Mouse (Mus musculus): ENCODE measurements around the gene Mgll. TPM values are rescaled to one million over a fixed set of nuclear protein-coding genes. Genes with fewer than 3 reads are reported as not detected.

Mgll gene
- polyA plus RNA-seq, 1 experiment from 2014 or later, result 4.4 TPM

DNA sequence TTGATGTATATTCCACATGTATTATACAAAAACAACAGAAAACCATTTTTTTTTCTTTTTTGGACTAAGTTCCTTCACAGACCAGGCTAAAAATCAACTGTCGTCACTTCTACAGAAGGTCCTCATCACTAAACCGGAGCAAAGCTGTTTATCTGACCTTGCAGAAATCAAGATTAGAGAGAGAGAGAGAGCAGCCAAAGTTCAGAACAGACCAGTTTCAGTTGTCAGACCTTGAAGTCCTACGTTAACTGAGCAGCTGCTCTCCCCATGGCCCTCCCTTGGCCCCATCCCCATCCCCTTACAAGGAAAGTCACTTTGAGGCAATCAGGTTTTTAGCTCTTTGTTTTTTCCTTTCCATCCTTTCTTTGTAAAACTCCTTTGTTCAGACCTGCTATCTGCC lies 34.0 kb upstream of the Mgll start:
- no peaks in the 10 kb centered on the region for H3K36me3 ChIP-seq (ENCODE audit: control insufficient read depth, insufficient read depth, low read length)
- no peak overlapping the region for H3K9ac ChIP-seq (ENCODE audit: low read length)
- WGBS, result 81% methylated on average over 3 of the region's 3 CpGs
- no peak overlapping the region for H3K4me3 ChIP-seq (ENCODE audit: low read depth, low read length)
- H3K4me1 ChIP-seq (replicated peaks; ENCODE audit: control insufficient read depth, insufficient read depth, low read length), result no peaks in the 10 kb centered on the region
- H3K4me2 ChIP-seq (ENCODE audit: low read depth, low read length, severe bottlenecking), result no peak overlapping the region
- H3K27ac ChIP-seq (ENCODE audit: low read depth, low read length), result no peak overlapping the region
- H3K27me3 ChIP-seq (ENCODE audit: control insufficient read depth, insufficient read depth, low read length), result no peaks in the 10 kb centered on the region
- no peak for DNase-seq (ENCODE audit: low spot score)
- ATAC-seq (replicated peaks; ENCODE audit: low FRiP score), result no peak
- H3K9me3 ChIP-seq (ENCODE audit: control insufficient read depth, low read length), result no peaks in the 10 kb centered on the region

DNA sequence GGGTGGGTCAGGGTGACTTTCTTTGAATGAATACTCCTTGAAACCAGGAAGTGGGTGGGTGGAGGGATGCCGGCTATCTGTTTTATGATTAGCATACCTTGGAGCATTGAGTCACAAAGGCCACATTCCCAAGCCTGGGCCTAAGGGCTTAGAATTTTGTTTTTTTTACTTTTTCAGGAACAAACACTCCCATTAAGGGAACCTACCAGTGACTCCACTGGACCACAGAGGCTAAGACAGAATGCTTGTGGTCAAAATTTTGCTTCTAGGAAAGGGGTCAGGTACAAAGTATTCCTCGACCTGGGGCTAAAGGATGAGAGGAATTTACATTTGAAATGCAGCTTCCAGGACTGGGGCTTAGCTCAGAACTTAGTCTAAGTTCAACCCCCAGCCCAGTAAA lies 32.9 kb upstream of the Mgll start:
- WGBS, result 75% methylated on average over 2 of the region's 2 CpGs
- no peak overlapping the region for H3K4me3 ChIP-seq (ENCODE audit: low read depth, low read length)
- no peaks in the 10 kb centered on the region for H3K27me3 ChIP-seq (ENCODE audit: control insufficient read depth, insufficient read depth, low read length)
- no peaks in the 10 kb centered on the region for H3K4me1 ChIP-seq (replicated peaks; ENCODE audit: control insufficient read depth, insufficient read depth, low read length)
- H3K4me2 ChIP-seq (ENCODE audit: low read depth, low read length, severe bottlenecking), result no peak overlapping the region
- H3K36me3 ChIP-seq (ENCODE audit: control insufficient read depth, insufficient read depth, low read length), result no peaks in the 10 kb centered on the region
- H3K9ac ChIP-seq (ENCODE audit: low read length), result no peak overlapping the region
- no peak overlapping the region for H3K27ac ChIP-seq (ENCODE audit: low read depth, low read length)
- H3K9me3 ChIP-seq (ENCODE audit: control insufficient read depth, low read length), result no peaks in the 10 kb centered on the region
- DNase-seq (ENCODE audit: low spot score), result no peak
- no peak for ATAC-seq (replicated peaks; ENCODE audit: low FRiP score)

GRCm38 (mm10) chr6:88702887-88703286 lies 21.3 kb upstream of the Mgll start:
- no peak overlapping the region for H3K27ac ChIP-seq (ENCODE audit: low read depth, low read length)
- no peak overlapping the region for H3K9ac ChIP-seq (ENCODE audit: low read length)
- no peak for DNase-seq (ENCODE audit: low spot score)
- H3K4me1 ChIP-seq (replicated peaks; ENCODE audit: control insufficient read depth, insufficient read depth, low read length), result no peaks in the 10 kb centered on the region
- WGBS, result 81% methylated on average over 1 of the region's 1 CpGs
- no peaks in the 10 kb centered on the region for H3K9me3 ChIP-seq (ENCODE audit: control insufficient read depth, low read length)
- no peaks in the 10 kb centered on the region for H3K27me3 ChIP-seq (ENCODE audit: control insufficient read depth, insufficient read depth, low read length)
- no peak overlapping the region for H3K4me3 ChIP-seq (ENCODE audit: low read depth, low read length)
- ATAC-seq (replicated peaks; ENCODE audit: low FRiP score), result no peak
- H3K36me3 ChIP-seq (ENCODE audit: control insufficient read depth, insufficient read depth, low read length), result no peaks in the 10 kb centered on the region
- no peak overlapping the region for H3K4me2 ChIP-seq (ENCODE audit: low read depth, low read length, severe bottlenecking)

DNA sequence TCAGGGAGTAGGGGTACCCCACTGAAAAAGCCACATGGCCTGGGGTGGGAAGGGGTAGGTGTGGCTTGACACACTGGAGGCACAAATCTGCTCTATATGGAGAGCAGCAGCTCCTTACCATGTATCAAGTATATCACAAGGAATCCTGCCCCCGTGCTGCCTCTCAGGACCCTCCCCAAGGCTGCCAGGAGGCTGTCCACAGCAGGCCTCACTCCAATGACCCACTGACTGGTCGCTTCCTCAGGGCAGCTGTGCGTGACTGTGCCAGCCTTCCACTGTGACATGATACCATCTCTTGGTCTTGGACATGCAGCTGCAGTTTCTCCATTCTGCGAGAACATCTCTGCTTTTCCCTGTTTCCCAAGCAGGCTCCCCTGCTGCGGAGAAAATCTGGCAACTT lies 20.5 kb upstream of the Mgll start:
- WGBS, result 89% methylated on average over 5 of the region's 5 CpGs
- H3K9me3 ChIP-seq (ENCODE audit: control insufficient read depth, low read length), result no peaks in the 10 kb centered on the region
- no peaks in the 10 kb centered on the region for H3K4me1 ChIP-seq (replicated peaks; ENCODE audit: control insufficient read depth, insufficient read depth, low read length)
- H3K4me3 ChIP-seq (ENCODE audit: low read depth, low read length), result no peak overlapping the region
- ATAC-seq (replicated peaks; ENCODE audit: low FRiP score) (no peak), DNase-seq (ENCODE audit: low spot score) (no peak)
- H3K27me3 ChIP-seq (ENCODE audit: control insufficient read depth, insufficient read depth, low read length), result no peaks in the 10 kb centered on the region
- no peak overlapping the region for H3K4me2 ChIP-seq (ENCODE audit: low read depth, low read length, severe bottlenecking)
- no peak overlapping the region for H3K9ac ChIP-seq (ENCODE audit: low read length)
- no peaks in the 10 kb centered on the region for H3K36me3 ChIP-seq (ENCODE audit: control insufficient read depth, insufficient read depth, low read length)
- H3K27ac ChIP-seq (ENCODE audit: low read depth, low read length), result no peak overlapping the region

- Histone ChIP-seq H3K4me1 (replicated peaks; ENCODE audit: control insufficient read depth, insufficient read depth, low read length) (no peaks in the 10 kb centered on the region), H3K4me2 (ENCODE audit: low read depth, low read length, severe bottlenecking) (no peak overlapping the region), H3K36me3 (ENCODE audit: control insufficient read depth, insufficient read depth, low read length) (no peaks in the 10 kb centered on the region), H3K27ac (ENCODE audit: low read depth, low read length) (no peak overlapping the region), H3K9me3 (ENCODE audit: control insufficient read depth, low read length) (no peaks in the 10 kb centered on the region), H3K27me3 (ENCODE audit: control insufficient read depth, insufficient read depth, low read length) (no peaks in the 10 kb centered on the region), H3K9ac (ENCODE audit: low read length) (no peak overlapping the region), H3K4me3 (ENCODE audit: low read depth, low read length) (no peak overlapping the region)
- 74% methylated on average over 8 of the region's 8 CpGs for WGBS
- no peak for DNase-seq (ENCODE audit: low spot score)
- no peak for ATAC-seq (replicated peaks; ENCODE audit: low FRiP score)
Observed at GRCm38 (mm10) chr6:88708401-88709278, 15.6 kb upstream of the Mgll start.

DNA sequence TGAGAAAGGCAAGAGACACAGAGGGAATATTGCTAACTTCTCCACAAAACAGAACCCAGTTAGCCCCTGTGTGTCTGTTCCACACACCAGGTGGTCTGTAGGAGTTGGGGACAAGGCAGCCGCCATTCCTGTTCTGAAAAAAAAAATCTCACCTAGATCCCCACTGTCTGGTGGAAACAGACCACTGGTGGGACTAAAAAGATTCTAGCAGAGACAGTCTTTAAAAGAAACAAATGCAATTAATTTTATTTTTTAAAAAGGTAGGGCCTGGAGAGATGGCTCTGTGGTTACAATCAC lies 15.0 kb upstream of the Mgll start:
- WGBS, result 80% methylated on average over 1 of the region's 1 CpGs
- no peaks in the 10 kb centered on the region for H3K36me3 ChIP-seq (ENCODE audit: control insufficient read depth, insufficient read depth, low read length)
- H3K27ac ChIP-seq (ENCODE audit: low read depth, low read length), result no peak overlapping the region
- DNase-seq (ENCODE audit: low spot score), result no peak
- H3K4me1 ChIP-seq (replicated peaks; ENCODE audit: control insufficient read depth, insufficient read depth, low read length), result no peaks in the 10 kb centered on the region
- H3K9me3 ChIP-seq (ENCODE audit: control insufficient read depth, low read length), result no peaks in the 10 kb centered on the region
- no peak overlapping the region for H3K4me2 ChIP-seq (ENCODE audit: low read depth, low read length, severe bottlenecking)
- ATAC-seq (replicated peaks; ENCODE audit: low FRiP score), result no peak
- no peak overlapping the region for H3K4me3 ChIP-seq (ENCODE audit: low read depth, low read length)
- no peaks in the 10 kb centered on the region for H3K27me3 ChIP-seq (ENCODE audit: control insufficient read depth, insufficient read depth, low read length)
- no peak overlapping the region for H3K9ac ChIP-seq (ENCODE audit: low read length)

DNA sequence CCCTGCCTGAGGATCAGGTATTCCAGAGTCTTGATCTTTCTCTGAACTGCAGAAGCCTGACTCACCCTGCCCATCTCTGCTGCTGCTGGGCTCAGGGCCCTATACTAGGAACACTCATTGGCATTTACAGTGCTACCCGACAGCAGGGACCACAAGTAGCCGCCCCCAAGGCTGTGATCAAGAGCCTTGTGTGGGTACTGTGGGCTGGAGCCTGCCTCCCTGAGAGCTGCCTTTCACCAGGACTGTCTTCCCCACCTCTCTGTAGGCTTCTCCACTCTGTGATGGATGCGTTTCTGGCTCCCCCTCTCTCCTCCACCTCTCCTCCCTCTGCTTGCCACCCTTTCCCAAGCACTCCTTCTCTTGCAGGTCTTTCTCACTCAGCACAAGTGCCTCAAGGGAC lies 12.9 kb upstream of the Mgll start:
- no peak for DNase-seq (ENCODE audit: low spot score)
- peaks cover 7% of the 10 kb centered on the region; the same call in 1 of the 2 replicates for H3K4me1 ChIP-seq (replicated peaks; ENCODE audit: control insufficient read depth, insufficient read depth, low read length)
- no peaks in the 10 kb centered on the region for H3K9me3 ChIP-seq (ENCODE audit: control insufficient read depth, low read length)
- no peaks in the 10 kb centered on the region for H3K27me3 ChIP-seq (ENCODE audit: control insufficient read depth, insufficient read depth, low read length)
- ATAC-seq (replicated peaks; ENCODE audit: low FRiP score), result no peak
- no peaks in the 10 kb centered on the region for H3K36me3 ChIP-seq (ENCODE audit: control insufficient read depth, insufficient read depth, low read length)
- H3K27ac ChIP-seq (ENCODE audit: low read depth, low read length), result no peak overlapping the region
- no peak overlapping the region for H3K9ac ChIP-seq (ENCODE audit: low read length)
- no peak overlapping the region for H3K4me3 ChIP-seq (ENCODE audit: low read depth, low read length)
- 90% methylated on average over 3 of the region's 3 CpGs for WGBS
- no peak overlapping the region for H3K4me2 ChIP-seq (ENCODE audit: low read depth, low read length, severe bottlenecking)

DNA sequence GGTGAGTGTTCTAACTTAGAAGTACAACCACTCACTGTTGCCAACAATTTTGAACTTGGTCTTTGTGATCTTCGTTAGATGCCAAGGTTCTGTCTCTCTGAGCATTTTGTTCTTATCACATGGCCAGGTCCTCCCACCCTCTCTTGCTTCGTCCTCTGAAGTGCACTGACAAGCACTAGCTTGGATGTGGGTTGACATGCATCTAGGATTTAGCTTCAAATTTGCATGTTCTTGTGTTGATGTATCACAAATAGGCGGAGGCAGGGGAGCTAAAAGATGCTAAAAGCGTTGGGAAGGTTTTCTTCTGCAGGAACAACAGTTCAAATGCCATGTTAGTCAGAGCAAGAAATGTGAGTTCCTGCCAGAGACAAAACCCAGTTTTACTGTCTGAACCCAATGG lies 12.1 kb upstream of the Mgll start:
- no peaks in the 10 kb centered on the region for H3K27me3 ChIP-seq (ENCODE audit: control insufficient read depth, insufficient read depth, low read length)
- peaks cover 10% of the 10 kb centered on the region; the same call in 1 of the 2 replicates for H3K4me1 ChIP-seq (replicated peaks; ENCODE audit: control insufficient read depth, insufficient read depth, low read length)
- H3K9me3 ChIP-seq (ENCODE audit: control insufficient read depth, low read length), result no peaks in the 10 kb centered on the region
- WGBS, result 91% methylated on average over 4 of the region's 4 CpGs
- no peak overlapping the region for H3K4me2 ChIP-seq (ENCODE audit: low read depth, low read length, severe bottlenecking)
- no peak for ATAC-seq (replicated peaks; ENCODE audit: low FRiP score)
- no peaks in the 10 kb centered on the region for H3K36me3 ChIP-seq (ENCODE audit: control insufficient read depth, insufficient read depth, low read length)
- H3K9ac ChIP-seq (ENCODE audit: low read length), result no peak overlapping the region
- no peak for DNase-seq (ENCODE audit: low spot score)
- H3K27ac ChIP-seq (ENCODE audit: low read depth, low read length), result no peak overlapping the region
- H3K4me3 ChIP-seq (ENCODE audit: low read depth, low read length), result no peak overlapping the region

DNA sequence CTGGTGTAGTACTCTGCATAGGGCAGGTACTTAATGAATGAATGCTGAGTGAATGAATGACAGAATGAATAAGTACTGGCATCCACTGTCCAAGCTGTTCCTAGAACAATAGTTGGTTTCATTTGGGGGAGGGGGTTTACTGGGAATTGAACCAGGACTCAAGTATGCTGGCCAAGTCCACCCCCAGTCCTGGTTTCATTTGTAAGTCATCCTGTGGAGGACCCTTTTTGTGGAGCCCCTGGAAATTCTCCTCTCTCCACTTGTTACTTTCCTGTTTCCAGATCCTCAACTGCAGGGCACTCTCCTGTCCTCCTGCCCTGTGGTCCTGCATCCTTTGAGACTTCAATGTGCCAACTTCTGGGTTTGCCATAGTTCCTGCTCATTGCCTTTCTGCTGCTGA lies 10.9 kb upstream of the Mgll start:
- Histone ChIP-seq H3K4me1 (replicated peaks; ENCODE audit: control insufficient read depth, insufficient read depth, low read length) (peaks cover 10% of the 10 kb centered on the region; the same call in 1 of the 2 replicates), H3K4me2 (ENCODE audit: low read depth, low read length, severe bottlenecking) (no peak overlapping the region), H3K36me3 (ENCODE audit: control insufficient read depth, insufficient read depth, low read length) (no peaks in the 10 kb centered on the region), H3K27me3 (ENCODE audit: control insufficient read depth, insufficient read depth, low read length) (no peaks in the 10 kb centered on the region), H3K4me3 (ENCODE audit: low read depth, low read length) (no peak overlapping the region), H3K9ac (ENCODE audit: low read length) (no peak overlapping the region), H3K27ac (ENCODE audit: low read depth, low read length) (no peak overlapping the region), H3K9me3 (ENCODE audit: control insufficient read depth, low read length) (no peaks in the 10 kb centered on the region)
- no peak for ATAC-seq (replicated peaks; ENCODE audit: low FRiP score)
- no peak for DNase-seq (ENCODE audit: low spot score)
